16 mouse cellular contexts compared by ENCODE assay signal in the genomic region with DNA sequence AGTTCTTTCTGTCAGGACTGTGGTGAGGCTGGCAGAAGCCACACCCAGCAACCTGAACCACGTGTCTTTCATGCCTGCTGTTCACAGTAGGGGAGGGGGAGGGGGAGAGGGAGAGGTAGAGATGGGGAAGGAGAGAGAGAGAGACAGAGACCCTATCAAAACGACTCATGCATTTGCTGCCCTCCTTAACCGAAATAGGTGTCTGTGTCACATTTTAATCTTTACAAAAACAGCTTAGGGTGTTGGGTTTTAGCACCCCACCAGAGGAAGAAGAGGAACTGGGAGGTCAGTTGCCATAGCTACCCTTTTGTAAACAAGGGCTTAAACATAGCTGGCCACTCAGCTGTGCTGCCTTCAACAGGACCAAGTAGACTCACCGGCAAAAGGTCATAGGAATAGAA. TPM values are rescaled to one million over a fixed set of nuclear protein-coding genes. Genes with fewer than 3 reads are reported as not detected.
A peak's percentile ranks its signal among the peaks of the same experiment; 100 is the strongest.
DNase-seq lines count a peak whose midpoint lies in the region; ATAC-seq and TF ChIP-seq lines count a peak whose summit lies in the region.
"Had no signal": no experiment of that assay in that cellular context is flagged by ENCODE, and none has a peak within 500 bp of the region (broad histone marks: within the 10 kb centered on the region; RNA-seq: fewer than 3 reads in every experiment).

Gene Cd2 (minus strand): TSS at position 29 of the 401 bp plus-strand sequence.

- no peaks in the 10 kb centered on the region for H3K9me3 ChIP-seq in lung, postnatal 0 days (ENCODE audit: low read length)
- no peaks in the 10 kb centered on the region for H3K9me3 ChIP-seq in heart, embryonic 11.5 days (replicated peaks; ENCODE audit: control insufficient read depth, low read length)
- H3K9me3 ChIP-seq: embryonic facial prominence, embryonic 15.5 days; forebrain, embryonic 13.5 days had no signal

- H3K36me3 ChIP-seq in lung, postnatal 0 days (ENCODE audit: insufficient read depth, low read length), result no peaks in the 10 kb centered on the region
- H3K36me3 ChIP-seq in heart, embryonic 11.5 days (ENCODE audit: control insufficient read depth, insufficient read depth, low read length), result no peaks in the 10 kb centered on the region
- H3K36me3 ChIP-seq: embryonic facial prominence, embryonic 15.5 days had no signal

- no peak within 1 kb of the TSS for H3K4me3 ChIP-seq in lung, postnatal 0 days (ENCODE audit: low read depth, low read length)
- no peak within 1 kb of the TSS for H3K4me3 ChIP-seq in heart, embryonic 11.5 days (ENCODE audit: low read depth, low read length)
- H3K4me3 ChIP-seq: embryonic facial prominence, embryonic 15.5 days; forebrain, embryonic 13.5 days had no signal

- no peak within 1 kb of the TSS for H3K27ac ChIP-seq in lung, postnatal 0 days (ENCODE audit: low read length)
- no peak within 1 kb of the TSS for H3K27ac ChIP-seq in heart, embryonic 11.5 days (ENCODE audit: low read depth, low read length)
- H3K27ac ChIP-seq: embryonic facial prominence, embryonic 15.5 days; forebrain, embryonic 13.5 days had no signal

- no peaks in the 10 kb centered on the region for H3K27me3 ChIP-seq in lung, postnatal 0 days (replicated peaks; ENCODE audit: insufficient read depth, low read length)
- no peaks in the 10 kb centered on the region for H3K27me3 ChIP-seq in heart, embryonic 11.5 days (ENCODE audit: control insufficient read depth, insufficient read depth, low read length)
- H3K27me3 ChIP-seq: embryonic facial prominence, embryonic 15.5 days; forebrain, embryonic 13.5 days had no signal

- 9% methylated on average over 4 of the region's 4 CpGs for WGBS in lung, postnatal 0 days
- 15% methylated on average over 4 of the region's 4 CpGs for WGBS in heart, embryonic 11.5 days (ENCODE audit: insufficient replicate concordance)

- TF ChIP-seq EP300 in lung, postnatal 0 days (IDR thresholded peaks at IDR 0.05), result no peak

- no peaks in the 10 kb centered on the region for H3K4me1 ChIP-seq in lung, postnatal 0 days (ENCODE audit: insufficient read depth, low read depth, low read length)
- H3K4me1 ChIP-seq in heart, embryonic 11.5 days (ENCODE audit: control insufficient read depth, insufficient read depth, low read length), result no peaks in the 10 kb centered on the region
- H3K4me1 ChIP-seq: embryonic facial prominence, embryonic 15.5 days; forebrain, embryonic 13.5 days had no signal

- no peak within 1 kb of the TSS for H3K4me2 ChIP-seq in lung, postnatal 0 days (replicated peaks; ENCODE audit: low read depth, low read length)
- H3K4me2 ChIP-seq in heart, embryonic 11.5 days, result no peak within 1 kb of the TSS
- H3K4me2 ChIP-seq: embryonic facial prominence, embryonic 15.5 days; forebrain, embryonic 13.5 days had no signal

- peak; percentile 52 for DNase-seq in lung, postnatal 25 days (ENCODE audit: low spot score)
- DNase-seq in lung, postnatal 0 days (ENCODE audit: low spot score), result no peak
- DNase-seq in naive thymus-derived CD4-positive, alpha-beta T cell, adult 2 months (ENCODE audit: low read depth), result peak; percentile 83
- peak; percentile 61 for DNase-seq in thymus, postnatal 25 days
- DNase-seq in yolk sac, embryonic 10.5 days (ENCODE audit: low spot score), result no peak
- DNase-seq in layer of hippocampus, adult 18-20 months (ENCODE audit: low spot score in 2 of 2), result no peak
- DNase-seq: cerebellum, adult 11-12 months; heart, postnatal 4 days had no signal

- ATAC-seq in lung, postnatal 0 days, result no peak
- ATAC-seq in activated CD4-positive, CD25-positive, alpha-beta regulatory T cell, adult 4 months, result peak; percentile 37
- no peak for ATAC-seq in heart, embryonic 11.5 days (replicated peaks; ENCODE audit: insufficient number of reproducible peaks, low FRiP score, low TSS enrichment)
- ATAC-seq: forebrain, embryonic 13.5 days had no signal

- no peak within 1 kb of the TSS for H3K9ac ChIP-seq in lung, postnatal 0 days (replicated peaks; ENCODE audit: low read depth)
- no peak within 1 kb of the TSS for H3K9ac ChIP-seq in heart, embryonic 11.5 days (ENCODE audit: low read depth, low read length)
- H3K9ac ChIP-seq: embryonic facial prominence, embryonic 15.5 days; forebrain, embryonic 13.5 days had no signal

- no peak for TF ChIP-seq CTCF in lung, postnatal 0 days (IDR thresholded peaks at IDR 0.05)

RNA-seq across cellular contexts. Expression of gene Cd2, which starts in this region (rescaled TPM):
- polyA plus RNA-seq in lung, postnatal 0 days (2015; fragmentation: Nextera tagmentation; extraction: Ambion mirVana), result 1.2 and 2.2 TPM in 2 replicates
- 1,000 to 10,000 TPM; 1,534 to 1,587 TPM for polyA plus RNA-seq in activated CD4-positive, CD25-positive, alpha-beta regulatory T cell, adult 4 months (2017; shearing (Covaris generic))
- 0.20 TPM in 1 of 2 replicates, not detected in the other for polyA plus RNA-seq in heart, embryonic 11.5 days (2014; fragmentation: Nextera tagmentation; extraction: Ambion mirVana)
- not detected for total RNA-seq in layer of hippocampus, adult 18-20 months (2021)
- total RNA-seq: gastrocnemius, adult 18-20 months; layer of hippocampus, postnatal 10 days; left cerebral cortex, postnatal 25 days had no signal
- polyA plus RNA-seq: C2C12; forebrain, embryonic 13.5 days had no signal

Comparison
In these comparisons a context has a peak if more than half of its experiments do, and no peak if none do; other contexts are left out.
1. RNA of gene Cd2 (polyA plus RNA-seq): 1,534 to 1,587 TPM in activated CD4-positive, CD25-positive, alpha-beta regulatory T cell, adult 4 months; 1.2 to 2.2 TPM in lung, postnatal 0 days and 0.20 TPM in heart, embryonic 11.5 days; every median in the first group is over 100 times any median in the second.
2. DNase-seq: peak in lung, postnatal 25 days (single experiment), naive thymus-derived CD4-positive, alpha-beta T cell, adult 2 months (single experiment) and thymus, postnatal 25 days (single experiment); none in lung, postnatal 0 days (single experiment), yolk sac, embryonic 10.5 days (single experiment) and layer of hippocampus, adult 18-20 months (0 of 2).